Mouse (Mus musculus) midbrain, postnatal 0 days (tissue): ENCODE data around the gene Phactr1. TPM values are rescaled to one million over a fixed set of nuclear protein-coding genes. Genes with fewer than 3 reads are reported as not detected.

Experiments
- ATAC-seq: fragments of 200-750 bp; cut with Nextera tagmentation; 2 replicates; pipeline ENCODE4 v1.8.0; 2017; ENCODE audit warnings: moderate number of reproducible peaks, mild to moderate bottlenecking, moderate TSS enrichment, moderate library complexity; ENCODE audit not compliant: low FRiP score
- DNase-seq: peaks from one replicate; pipeline ENCODE4 v3.0.0-alpha.2; 2015; ENCODE audit warnings: low spot score
- H3K27ac ChIP-seq: fragments of 300-500 bp; sonication (generic); 2 replicates; pipeline ENCODE4 v1.5.1; 2014; ENCODE audit warnings: low read depth, mild to moderate bottlenecking, low read length, mixed read lengths
- H3K27me3 ChIP-seq: fragments of 300-500 bp; sonication (generic); 2 replicates; pipeline ENCODE4 v1.6.1; 2014; ENCODE audit warnings: low read length, control low read depth, mixed read lengths; ENCODE audit not compliant: insufficient read depth
- H3K36me3 ChIP-seq: fragments of 300-500 bp; sonication (generic); 2 replicates; pipeline ENCODE4 v1.6.1; 2014; ENCODE audit warnings: low read length, control low read depth, mixed read lengths; ENCODE audit not compliant: insufficient read depth
- H3K4me1 ChIP-seq: fragments of 300-500 bp; sonication (generic); 2 replicates; pipeline ENCODE4 v1.6.1; 2014; ENCODE audit warnings: mild to moderate bottlenecking, control low read depth, antibody characterized with exemption, low read length, mixed read lengths; ENCODE audit not compliant: insufficient read depth
- H3K4me2 ChIP-seq: fragments of 300-500 bp; sonication (generic); 2 replicates; pipeline ENCODE4 v1.6.1; 2014; ENCODE audit warnings: low read depth, mild to moderate bottlenecking, low read length, mixed read lengths; ENCODE audit not compliant: poor library complexity, severe bottlenecking
- H3K4me3 ChIP-seq: fragments of 300-500 bp; sonication (generic); 2 replicates; pipeline ENCODE4 v1.5.1; 2014; ENCODE audit warnings: low read depth, mild to moderate bottlenecking, low read length, moderate library complexity
- H3K9ac ChIP-seq: fragments of 300-500 bp; sonication (generic); replicated peaks from 2 replicates; pipeline ENCODE4 v1.6.1; 2014; ENCODE audit warnings: mild to moderate bottlenecking, low read length, moderate library complexity, mixed read lengths; ENCODE audit not compliant: poor library complexity, severe bottlenecking
- H3K9me3 ChIP-seq: fragments of 300-500 bp; sonication (generic); 2 replicates; pipeline ENCODE4 v1.6.1; 2016; ENCODE audit warnings: low read length, control low read depth
- CTCF ChIP-seq: IDR thresholded peaks from 2 replicates; pipeline ENCODE4 v1.5.1; 2016; ENCODE audit warnings: antibody characterized with exemption, mild to moderate bottlenecking
- WGBS: fragments of 180-500 bp; shearing (Covaris S2); extraction: QIAGEN DNeasy Blood & Tissue Kit; methylation state at CpG from one replicate; pipeline ENCODE4 v1.1.7; 2014; 5-methylcytosine and 5-hydroxymethylcytosine counted together
- polyA plus RNA-seq: library from polyadenylated mRNA; unstranded; fragments of >200 nt; fragmentation: Nextera tagmentation; extraction: Ambion mirVana; gene quantifications from 2 replicates; pipeline ENCODE4 v1.2.1, GENCODE M21; 2015
- total RNA-seq: library from RNA; depleted of rRNA; stranded (reverse); fragments of >200 nt; gene quantifications from 2 replicates; pipeline ENCODE4 v1.2.3, GENCODE M21; 2014

Gene Phactr1
- total and polyA plus RNA-seq, 2 experiments from 2014 or later, result 53.9 to 73.7 TPM

GRCm38 (mm10) chr13:42906990-42907389 is 226.6 kb downstream of the Phactr1 start:
- 87% methylated on average over 12 of the region's 12 CpGs for WGBS
- no peak overlapping the region for H3K4me2 ChIP-seq
- ATAC-seq, result no peak
- H3K4me3 ChIP-seq, result no peak overlapping the region
- no peaks in the 10 kb centered on the region for H3K4me1 ChIP-seq
- H3K9ac ChIP-seq, result no peak overlapping the region
- H3K9me3 ChIP-seq, result no peaks in the 10 kb centered on the region
- TF ChIP-seq CTCF, result no peak
- no peaks in the 10 kb centered on the region for H3K27me3 ChIP-seq
- H3K36me3 ChIP-seq, result no peaks in the 10 kb centered on the region
- DNase-seq, result no peak
- no peak overlapping the region for H3K27ac ChIP-seq

GRCm38 (mm10) chr13:42915081-42915480 is 234.7 kb downstream of the Phactr1 start:
- 77% methylated on average over 4 of the region's 4 CpGs for WGBS
- Histone ChIP-seq H3K27ac (no peak overlapping the region), H3K27me3 (no peaks in the 10 kb centered on the region), H3K4me1 (peaks cover 9% of the 10 kb centered on the region; the same call in 1 of the 2 replicates), H3K9ac (no peak overlapping the region), H3K4me3 (no peak overlapping the region), H3K4me2 (no peak overlapping the region), H3K9me3 (no peaks in the 10 kb centered on the region), H3K36me3 (no peaks in the 10 kb centered on the region)
- DNase-seq, result no peak
- no peak for TF ChIP-seq CTCF
- no peak for ATAC-seq

- H3K36me3 ChIP-seq, result no peaks in the 10 kb centered on the region
- 22% methylated on average over 6 of the region's 6 CpGs for WGBS
Observed at GRCm38 (mm10) chr13:42915851-42916193, 235.4 kb downstream of the Phactr1 start.

DNA sequence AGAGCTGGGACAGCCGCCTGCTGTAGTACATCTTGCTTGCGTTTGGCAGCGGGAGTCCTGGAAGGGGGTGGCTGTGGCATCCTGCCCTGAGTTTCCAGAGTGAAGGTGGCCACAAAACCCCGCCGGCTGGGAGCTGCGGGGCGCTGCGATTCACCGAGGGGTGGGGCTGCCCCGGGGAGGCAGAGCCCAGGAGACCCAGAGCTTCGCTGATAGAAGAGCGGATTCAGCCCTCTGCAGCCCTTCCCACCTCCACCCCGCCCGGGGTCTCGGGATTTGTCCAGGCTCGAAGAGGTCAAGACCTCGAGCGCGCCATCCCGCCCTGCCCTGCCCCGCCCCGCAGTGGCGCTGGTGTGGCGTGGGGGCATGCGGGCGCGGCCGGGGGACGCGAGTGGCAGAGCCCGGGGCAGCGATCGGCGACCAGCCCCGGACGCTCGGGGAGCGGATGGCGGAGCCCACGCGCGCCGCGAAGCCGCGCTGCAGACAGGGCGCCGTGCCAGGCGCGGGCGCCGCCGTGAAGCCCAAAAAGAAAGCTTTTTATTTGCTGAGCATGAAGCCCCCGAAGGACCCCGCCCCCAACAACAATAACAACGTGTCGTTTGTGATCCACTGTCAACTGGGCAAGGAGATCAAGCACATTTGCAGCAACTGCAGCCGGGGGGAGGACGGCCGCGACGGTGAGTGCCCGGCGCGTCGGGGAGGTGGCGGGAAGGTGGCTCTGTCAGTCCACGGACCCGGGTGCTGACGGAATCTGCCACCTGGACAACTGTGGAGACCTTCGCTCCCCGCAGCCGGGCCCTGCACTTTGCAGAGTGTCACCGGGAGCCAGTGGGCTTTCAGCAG is 236.0 kb downstream of the Phactr1 start:
- no peak overlapping the region for H3K27ac ChIP-seq
- 0 out of 2 replicates have a peak, but pooled peaks have one; percentile 3 for TF ChIP-seq CTCF

More at GRCm38 (mm10) chr13:42915851-42916193, 235.4 kb downstream of the Phactr1 start:
- Histone ChIP-seq H3K9ac (peak overlapping the region; percentile 77), H3K4me1 (peaks cover 9% of the 10 kb centered on the region; the same call in 1 of the 2 replicates), H3K4me2 (peak overlapping the region; percentile 99), H3K9me3 (no peaks in the 10 kb centered on the region), H3K4me3 (peak overlapping the region; percentile 79), H3K27ac (no peak overlapping the region), H3K27me3 (no peaks in the 10 kb centered on the region)
- TF ChIP-seq CTCF, result no peak
- no peak for ATAC-seq
- no peak for DNase-seq

GRCm38 (mm10) chr13:42917251-42917650 is 236.8 kb downstream of the Phactr1 start:
- Histone ChIP-seq H3K36me3 (no peaks in the 10 kb centered on the region), H3K27me3 (no peaks in the 10 kb centered on the region), H3K4me1 (peaks cover 9% of the 10 kb centered on the region; the same call in 1 of the 2 replicates), H3K27ac (no peak overlapping the region), H3K9me3 (no peaks in the 10 kb centered on the region), H3K9ac (no peak overlapping the region), H3K4me3 (peak overlapping the region; percentile 79), H3K4me2 (peak overlapping the region; percentile 99)
- DNase-seq (peak; percentile 60), ATAC-seq (no peak)
- no peak for TF ChIP-seq CTCF
- 31% methylated on average over 6 of the region's 6 CpGs for WGBS

More for the DNA sequence above, 236.0 kb downstream of the Phactr1 start:
- Histone ChIP-seq H3K9me3 (no peaks in the 10 kb centered on the region), H3K4me1 (peaks cover 9% of the 10 kb centered on the region; the same call in 1 of the 2 replicates), H3K9ac (peak overlapping the region; percentile 77), H3K4me2 (peak overlapping the region; percentile 99), H3K36me3 (no peaks in the 10 kb centered on the region), H3K27me3 (no peaks in the 10 kb centered on the region), H3K4me3 (peak overlapping the region; percentile 79)
- ATAC-seq, result peak; percentile 64
- DNase-seq, result peak; percentile 43
- under 1% methylated on average over 56 of the region's 74 CpGs for WGBS

DNA sequence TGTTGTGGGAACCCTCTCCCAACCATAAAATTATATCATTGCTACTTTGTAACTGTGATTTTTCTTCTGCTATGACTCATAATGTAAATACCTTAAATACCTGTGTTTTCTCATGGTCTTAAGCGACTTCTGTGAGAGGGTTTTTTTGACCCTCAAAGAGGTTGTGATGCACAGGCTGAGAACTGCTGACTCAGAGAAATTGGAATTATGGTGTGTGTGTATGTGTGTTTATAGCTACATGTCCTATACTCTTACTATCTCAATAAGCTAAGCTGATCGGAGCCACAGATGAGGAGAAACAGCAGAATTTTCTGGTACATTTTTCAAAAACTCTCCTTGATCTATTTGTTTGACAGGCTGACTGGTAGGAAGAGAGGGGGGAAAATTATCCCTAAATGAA is 239.6 kb downstream of the Phactr1 start:
- no peaks in the 10 kb centered on the region for H3K9me3 ChIP-seq
- H3K4me2 ChIP-seq, result no peak overlapping the region
- H3K4me3 ChIP-seq, result no peak overlapping the region
- TF ChIP-seq CTCF, result no peak
- no peak overlapping the region for H3K9ac ChIP-seq
- no peak overlapping the region for H3K27ac ChIP-seq
- ATAC-seq (no peak), DNase-seq (no peak)
- no peaks in the 10 kb centered on the region for H3K27me3 ChIP-seq
- H3K36me3 ChIP-seq, result no peaks in the 10 kb centered on the region
- 93% methylated on average over 2 of the region's 2 CpGs for WGBS
- peaks cover 9% of the 10 kb centered on the region; the same call in 1 of the 2 replicates for H3K4me1 ChIP-seq
